Mouse (Mus musculus): ENCODE measurements around the gene Crip1. TPM values are rescaled to one million over a fixed set of nuclear protein-coding genes. Genes with fewer than 3 reads are reported as not detected.

Crip1 gene
- total RNA-seq, 2 experiments from 2014 or later, result 178 to 211 TPM

Other genes starting within 250 kb of the Crip1 start
- gene Jag2, start 216.5 kb upstream of the Crip1 start, total RNA-seq (2021), result 10 to 100 TPM; 22.4 to 34.7 TPM
- 1 to 10 TPM; 4.4 to 5.7 TPM for gene Nudt14, start 204.2 kb upstream of the Crip1 start, total RNA-seq (2021)
- gene Btbd6, start 169.8 kb upstream of the Crip1 start, total RNA-seq (2021), result 10 to 100 TPM; 21.0 to 21.9 TPM
- 10 to 100 TPM; 23.5 to 25.1 TPM for gene Brf1, start 145.6 kb upstream of the Crip1 start, total RNA-seq (2021)
- gene Pacs2, start 131.8 kb upstream of the Crip1 start, total RNA-seq (2021), result 10 to 100 TPM; 35.5 to 35.9 TPM
- not detected for gene Tex22, start 71.8 kb upstream of the Crip1 start, total RNA-seq (2021)
- gene Mta1, start 48.0 kb upstream of the Crip1 start, total RNA-seq (2021), result 10 to 100 TPM; 48.4 to 49.3 TPM
- gene Crip2, start 6.1 kb upstream of the Crip1 start, total RNA-seq (2021), result 1,000 to 10,000 TPM; 1,410 to 1,505 TPM
- gene Tedc1, start 10.1 kb downstream of the Crip1 start, total RNA-seq (2021), result under 1 TPM; 0.61 to 0.83 TPM
- under 1 TPM in 1 of 2 experiments, not detected in 1; 0.17 TPM for gene Tmem121, start 39.6 kb downstream of the Crip1 start, total RNA-seq (2021)